Mouse (Mus musculus) effector memory CD4-positive, alpha-beta T cell, adult 7 months (primary cell): ENCODE measurements around the gene Nhs. TPM values are rescaled to one million over a fixed set of nuclear protein-coding genes. Genes with fewer than 3 reads are reported as not detected.

Experiments
- polyA plus RNA-seq: library from polyadenylated mRNA; unstranded; fragments of 100-300 nt; shearing (Covaris generic); gene quantifications from one replicate; pipeline ENCODE4 v1.2.1, GENCODE M21; 2017

The Nhs gene
- polyA plus RNA-seq: 0.05 TPM

GRCm38 (mm10) chrX:162159637-162160611 is at the start of gene Nhs:
TSS of gene Nhs (minus strand) at chrX:162159730.

